Mouse (Mus musculus): ENCODE data around the gene Slc2a8. TPM values are rescaled to one million over a fixed set of nuclear protein-coding genes. Genes with fewer than 3 reads are reported as not detected.

Slc2a8 gene
- polyA plus RNA-seq, 1 experiment from 2014 or later, result 24.1 TPM

GRCm38 (mm10) chr2:32992130-32992529 lies 10.2 kb upstream of the Slc2a8 start:
- no peaks in the 10 kb centered on the region for H3K36me3 ChIP-seq
- no peak overlapping the region for H3K4me3 ChIP-seq
- no peak overlapping the region for H3K27ac ChIP-seq (replicated peaks)
- H3K4me2 ChIP-seq (replicated peaks), result no peak overlapping the region
- ATAC-seq (ENCODE audit: low FRiP score, low read depth), result no peak
- no peaks in the 10 kb centered on the region for H3K4me1 ChIP-seq
- no peak overlapping the region for H3K9ac ChIP-seq (replicated peaks)
- no peaks in the 10 kb centered on the region for H3K9me3 ChIP-seq
- H3K27me3 ChIP-seq, result no peaks in the 10 kb centered on the region
- 74% methylated on average over 6 of the region's 6 CpGs for WGBS

- Histone ChIP-seq H3K36me3 (no peaks in the 10 kb centered on the region), H3K4me2 (replicated peaks) (no peak overlapping the region), H3K9ac (replicated peaks) (no peak overlapping the region), H3K4me3 (no peak overlapping the region), H3K9me3 (no peaks in the 10 kb centered on the region), H3K27ac (replicated peaks) (no peak overlapping the region), H3K4me1 (no peaks in the 10 kb centered on the region), H3K27me3 (no peaks in the 10 kb centered on the region)
- WGBS, result 57% methylated on average over 13 of the region's 13 CpGs
- no peak for ATAC-seq (ENCODE audit: low FRiP score, low read depth)
Measured at GRCm38 (mm10) chr2:32990167-32990832, 8.4 kb upstream of the Slc2a8 start.

DNA sequence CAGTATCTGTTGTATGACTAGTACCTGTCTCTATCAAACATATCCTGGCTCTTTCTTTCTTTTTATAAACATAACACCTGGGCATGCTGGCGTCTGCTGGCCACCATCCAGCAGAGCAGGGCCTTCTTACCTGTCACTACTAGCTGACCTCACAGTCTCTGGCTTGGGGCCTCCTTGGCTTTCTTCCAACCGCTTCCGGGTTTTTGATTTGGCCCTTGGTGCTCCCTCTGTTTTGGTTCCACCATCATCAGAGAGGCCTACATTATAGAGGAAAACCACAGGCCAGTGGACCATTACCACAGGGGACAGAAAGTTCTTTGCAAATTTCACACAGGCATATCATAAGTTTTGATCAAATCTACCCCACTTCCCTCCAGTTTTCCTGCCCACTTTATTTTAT lies 7.5 kb upstream of the Slc2a8 start:
- no peak overlapping the region for H3K27ac ChIP-seq (replicated peaks)
- H3K4me2 ChIP-seq (replicated peaks), result no peak overlapping the region
- H3K27me3 ChIP-seq, result no peaks in the 10 kb centered on the region
- no peak overlapping the region for H3K4me3 ChIP-seq
- ATAC-seq (ENCODE audit: low FRiP score, low read depth), result no peak
- WGBS, result 85% methylated on average over 3 of the region's 3 CpGs
- 0 out of 2 replicates have a peak overlapping the region, but pooled peaks have one; percentile 21 for H3K9ac ChIP-seq (replicated peaks)
- no peaks in the 10 kb centered on the region for H3K9me3 ChIP-seq
- H3K36me3 ChIP-seq, result no peaks in the 10 kb centered on the region
- H3K4me1 ChIP-seq, result no peaks in the 10 kb centered on the region

DNA sequence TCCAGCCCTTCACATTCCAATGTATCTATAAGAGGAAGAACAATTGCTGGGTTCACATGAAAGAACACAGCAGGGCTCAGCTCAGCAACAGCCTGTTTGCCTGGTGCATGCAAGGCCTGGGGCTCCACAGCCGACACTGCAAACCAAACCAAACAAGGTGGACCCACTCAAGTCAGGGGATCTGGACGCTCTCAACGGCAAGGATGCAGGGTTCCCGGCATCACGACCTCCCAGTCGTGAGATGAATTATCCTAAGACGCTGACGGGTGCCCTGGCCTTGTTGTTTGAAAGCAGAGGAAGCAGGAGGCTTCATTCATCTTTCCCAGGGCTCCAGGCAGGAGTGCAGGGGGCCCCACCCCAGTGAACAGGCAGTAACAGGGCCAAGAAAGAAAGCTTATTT lies 4.0 kb upstream of the Slc2a8 start:
- ATAC-seq (ENCODE audit: low FRiP score, low read depth), result no peak
- Histone ChIP-seq H3K4me1 (peaks cover 11% of the 10 kb centered on the region), H3K27ac (replicated peaks) (no peak overlapping the region), H3K36me3 (no peaks in the 10 kb centered on the region), H3K9me3 (no peaks in the 10 kb centered on the region), H3K4me2 (replicated peaks) (no peak overlapping the region), H3K27me3 (no peaks in the 10 kb centered on the region), H3K4me3 (no peak overlapping the region), H3K9ac (replicated peaks) (no peak overlapping the region)
- 66% methylated on average over 8 of the region's 8 CpGs for WGBS

DNA sequence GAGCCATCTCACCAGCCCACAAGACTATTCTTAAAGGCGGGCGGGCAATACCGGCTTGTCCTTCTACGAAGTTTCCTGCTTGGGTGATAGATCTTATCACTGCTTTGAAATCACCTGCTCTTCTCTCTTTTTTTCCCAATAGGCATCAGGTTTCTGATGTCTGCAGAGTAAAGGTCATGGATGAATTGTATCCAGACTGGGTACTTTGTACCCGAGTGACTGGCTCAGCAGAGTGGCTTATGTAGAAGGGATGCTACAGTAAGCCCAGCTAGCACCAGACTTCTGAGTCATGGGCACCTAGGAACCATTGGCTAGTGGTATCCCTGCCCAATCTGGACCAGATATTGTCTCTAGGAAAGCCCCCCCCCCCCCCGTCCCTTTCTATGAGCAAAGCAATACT lies 1.7 kb upstream of the Slc2a8 start:
- H3K4me2 ChIP-seq (replicated peaks), result no peak overlapping the region
- H3K9me3 ChIP-seq, result no peaks in the 10 kb centered on the region
- 61% methylated on average over 6 of the region's 6 CpGs for WGBS
- H3K4me1 ChIP-seq, result peaks cover 13% of the 10 kb centered on the region
- no peak overlapping the region for H3K4me3 ChIP-seq
- H3K36me3 ChIP-seq, result no peaks in the 10 kb centered on the region
- H3K27me3 ChIP-seq, result no peaks in the 10 kb centered on the region
- no peak for ATAC-seq (ENCODE audit: low FRiP score, low read depth)
- no peak overlapping the region for H3K27ac ChIP-seq (replicated peaks)
- H3K9ac ChIP-seq (replicated peaks), result no peak overlapping the region

- Histone ChIP-seq H3K27me3 (no peaks in the 10 kb centered on the region), H3K36me3 (no peaks in the 10 kb centered on the region), H3K27ac (replicated peaks) (no peak overlapping the region), H3K4me1 (peaks cover 16% of the 10 kb centered on the region), H3K4me2 (replicated peaks) (peak overlapping the region; percentile 98), H3K9ac (replicated peaks) (no peak overlapping the region), H3K4me3 (peak overlapping the region; percentile 72), H3K9me3 (no peaks in the 10 kb centered on the region)
- ATAC-seq (ENCODE audit: low FRiP score, low read depth), result no peak
- 6% methylated on average over 4 of the region's 4 CpGs for WGBS
Measured at GRCm38 (mm10) chr2:32982700-32983099, 817 bp upstream of the Slc2a8 start.

- 2% methylated on average over 23 of the region's 23 CpGs for WGBS
- H3K27ac ChIP-seq (replicated peaks), result peak overlapping the region; percentile 72
Measured at GRCm38 (mm10) chr2:32981281-32981680, 602 bp downstream of the Slc2a8 start.

DNA sequence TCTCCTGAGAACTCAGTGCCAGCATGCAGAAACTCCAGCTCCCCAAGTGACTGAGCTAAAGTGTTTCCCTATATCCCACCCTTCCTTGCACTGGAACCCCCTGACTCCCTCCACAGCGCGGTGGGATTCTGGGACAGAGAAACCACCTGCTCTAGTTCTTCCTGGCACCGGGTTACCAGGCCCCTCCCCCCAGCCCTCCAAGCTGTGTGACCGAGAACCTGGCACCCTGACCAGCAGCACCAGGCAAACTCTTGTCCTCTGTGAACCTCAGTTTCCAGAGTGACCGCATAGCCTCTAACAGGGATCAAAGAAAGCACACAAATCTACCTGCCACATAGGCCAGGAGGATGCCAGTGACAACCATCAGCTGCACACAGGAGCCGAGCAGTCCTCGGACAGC lies 2.2 kb downstream of the Slc2a8 start:
- peaks cover 16% of the 10 kb centered on the region for H3K4me1 ChIP-seq
- no peaks in the 10 kb centered on the region for H3K9me3 ChIP-seq
- no peaks in the 10 kb centered on the region for H3K27me3 ChIP-seq
- H3K27ac ChIP-seq (replicated peaks), result no peak overlapping the region
- no peak overlapping the region for H3K4me3 ChIP-seq
- no peak overlapping the region for H3K4me2 ChIP-seq (replicated peaks)
- WGBS, result 89% methylated on average over 7 of the region's 7 CpGs
- no peak for ATAC-seq (ENCODE audit: low FRiP score, low read depth)
- peaks cover 6% of the 10 kb centered on the region; the same call in 1 of the 2 replicates for H3K36me3 ChIP-seq
- H3K9ac ChIP-seq (replicated peaks), result no peak overlapping the region

More at GRCm38 (mm10) chr2:32981281-32981680, 602 bp downstream of the Slc2a8 start:
- H3K4me1 ChIP-seq, result peaks cover 16% of the 10 kb centered on the region
- no peaks in the 10 kb centered on the region for H3K27me3 ChIP-seq
- ATAC-seq (ENCODE audit: low FRiP score, low read depth), result peak; percentile 38; the same call in 1 of the 2 replicates
- no peaks in the 10 kb centered on the region for H3K9me3 ChIP-seq
- H3K9ac ChIP-seq (replicated peaks), result peak overlapping the region; percentile 82
- peak overlapping the region; percentile 98 for H3K4me2 ChIP-seq (replicated peaks)
- H3K36me3 ChIP-seq, result no peaks in the 10 kb centered on the region
- peak overlapping the region; percentile 72 for H3K4me3 ChIP-seq

GRCm38 (mm10) chr2:32978675-32979074 lies 3.2 kb downstream of the Slc2a8 start:
- ATAC-seq (ENCODE audit: low FRiP score, low read depth), result no peak
- WGBS, result 86% methylated on average over 3 of the region's 3 CpGs
- H3K36me3 ChIP-seq, result peaks cover 15% of the 10 kb centered on the region

GRCm38 (mm10) chr2:32977114-32977513 lies 4.8 kb downstream of the Slc2a8 start:
- Histone ChIP-seq H3K9ac (replicated peaks) (no peak overlapping the region), H3K4me2 (replicated peaks) (no peak overlapping the region), H3K36me3 (peaks cover 26% of the 10 kb centered on the region), H3K27ac (replicated peaks) (no peak overlapping the region), H3K9me3 (no peaks in the 10 kb centered on the region), H3K27me3 (no peaks in the 10 kb centered on the region), H3K4me1 (peaks cover 12% of the 10 kb centered on the region), H3K4me3 (no peak overlapping the region)
- no peak for ATAC-seq (ENCODE audit: low FRiP score, low read depth)
- 79% methylated on average over 5 of the region's 5 CpGs for WGBS

More at GRCm38 (mm10) chr2:32978675-32979074, 3.2 kb downstream of the Slc2a8 start:
- no peak overlapping the region for H3K4me3 ChIP-seq
- no peaks in the 10 kb centered on the region for H3K9me3 ChIP-seq
- no peak overlapping the region for H3K9ac ChIP-seq (replicated peaks)
- no peaks in the 10 kb centered on the region for H3K27me3 ChIP-seq
- H3K4me1 ChIP-seq, result peaks cover 16% of the 10 kb centered on the region
- H3K27ac ChIP-seq (replicated peaks), result no peak overlapping the region
- no peak overlapping the region for H3K4me2 ChIP-seq (replicated peaks)

GRCm38 (mm10) chr2:32974216-32974615 lies 7.7 kb downstream of the Slc2a8 start:
- Histone ChIP-seq H3K4me2 (replicated peaks) (no peak overlapping the region), H3K27ac (replicated peaks) (no peak overlapping the region), H3K4me3 (no peak overlapping the region), H3K9me3 (no peaks in the 10 kb centered on the region), H3K4me1 (0 out of 2 replicates have a peak, but pooled peaks cover 12% of the 10 kb centered on the region), H3K27me3 (no peaks in the 10 kb centered on the region), H3K9ac (replicated peaks) (no peak overlapping the region), H3K36me3 (peaks cover 26% of the 10 kb centered on the region)
- 88% methylated on average over 8 of the region's 8 CpGs for WGBS
- ATAC-seq (ENCODE audit: low FRiP score, low read depth), result no peak

- H3K9me3 ChIP-seq, result no peaks in the 10 kb centered on the region
- no peak overlapping the region for H3K9ac ChIP-seq (replicated peaks)
- 34% methylated on average over 9 of the region's 9 CpGs for WGBS
- H3K4me2 ChIP-seq (replicated peaks), result no peak overlapping the region
- H3K4me3 ChIP-seq, result no peak overlapping the region
- no peak for ATAC-seq (ENCODE audit: low FRiP score, low read depth)
- H3K27me3 ChIP-seq, result no peaks in the 10 kb centered on the region
- no peak overlapping the region for H3K27ac ChIP-seq (replicated peaks)
- peaks cover 19% of the 10 kb centered on the region for H3K4me1 ChIP-seq
- peaks cover 26% of the 10 kb centered on the region for H3K36me3 ChIP-seq
Measured at GRCm38 (mm10) chr2:32971235-32971634, 10.6 kb downstream of the Slc2a8 start.

DNA sequence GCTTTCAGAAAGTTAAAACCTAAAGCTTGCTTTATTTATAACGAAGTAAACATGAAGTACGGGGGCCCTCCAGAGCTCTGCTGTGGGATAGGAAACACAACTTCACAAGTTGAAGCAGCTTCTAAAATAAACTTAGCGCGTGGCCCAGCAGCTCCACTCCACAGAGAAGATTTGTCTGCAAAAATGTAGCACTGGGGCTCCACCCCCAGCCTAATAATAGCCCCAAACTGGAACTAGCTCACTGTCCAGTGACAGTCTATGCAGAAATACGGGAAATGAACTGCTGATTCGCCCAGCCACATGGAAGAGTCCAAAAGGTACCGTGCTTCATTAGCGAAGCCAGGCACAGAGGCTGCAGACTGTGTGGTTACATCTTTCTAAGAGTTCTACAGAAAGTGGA lies 12.6 kb downstream of the Slc2a8 start:
- H3K9me3 ChIP-seq, result no peaks in the 10 kb centered on the region
- H3K4me1 ChIP-seq, result peaks cover 29% of the 10 kb centered on the region
- 88% methylated on average over 8 of the region's 8 CpGs for WGBS
- ATAC-seq (ENCODE audit: low FRiP score, low read depth), result no peak
- no peak overlapping the region for H3K4me3 ChIP-seq
- no peak overlapping the region for H3K27ac ChIP-seq (replicated peaks)
- no peak overlapping the region for H3K9ac ChIP-seq (replicated peaks)
- H3K36me3 ChIP-seq, result peaks cover 24% of the 10 kb centered on the region
- H3K4me2 ChIP-seq (replicated peaks), result no peak overlapping the region
- H3K27me3 ChIP-seq, result no peaks in the 10 kb centered on the region

Data from midbrain, embryonic 12.5 days (tissue).